Mouse (Mus musculus): ENCODE data around the gene Il10ra. TPM values are rescaled to one million over a fixed set of nuclear protein-coding genes. Genes with fewer than 3 reads are reported as not detected.

Gene Il10ra
- 29.7 TPM for polyA plus RNA-seq (2017; shearing (Covaris generic))

DNA sequence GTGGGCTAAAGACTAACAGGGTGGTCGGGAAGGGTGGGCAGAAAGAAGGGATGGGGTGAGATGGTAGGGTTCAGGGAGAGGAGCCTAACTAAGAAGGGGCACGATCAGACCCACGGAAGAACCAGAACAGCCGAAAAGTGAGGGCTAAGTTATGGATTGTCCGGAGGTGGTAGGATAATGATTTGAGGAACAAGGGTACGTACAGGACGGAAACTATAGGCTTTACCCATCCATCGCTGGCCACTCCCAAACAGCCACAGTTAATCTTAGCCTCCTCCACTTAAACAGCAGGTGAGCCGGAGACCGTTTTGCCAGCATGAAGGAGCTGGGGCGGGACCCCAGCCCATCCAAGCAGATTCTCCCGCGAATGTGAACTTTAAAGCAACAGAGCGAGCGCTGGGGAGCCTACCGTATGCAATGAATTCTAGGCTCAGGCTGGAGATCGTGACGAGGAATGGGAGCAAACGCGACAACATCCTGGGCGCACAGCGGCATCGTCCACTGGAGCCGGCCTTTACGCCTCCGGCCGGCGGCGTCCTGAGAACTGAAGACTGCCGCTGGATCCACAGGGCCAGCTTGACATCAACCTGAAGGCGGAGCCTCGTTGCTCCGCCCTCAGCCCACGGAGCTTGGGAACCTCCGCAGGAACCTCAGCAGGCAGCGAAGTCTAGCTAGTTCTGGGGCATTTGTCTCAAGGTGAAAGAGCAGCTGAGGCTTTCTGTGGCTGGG lies at the start of gene Il10ra:
Gene Il10ra (minus strand): TSS at position 553 of the 729 bp plus-strand sequence.

Other genes starting within 250 kb of the Il10ra start
- not detected for gene Mpzl2, start 229.3 kb downstream of the Il10ra start, polyA plus RNA-seq (2017; shearing (Covaris generic))
- gene Mpzl3, start 214.0 kb downstream of the Il10ra start, polyA plus RNA-seq (2017; shearing (Covaris generic)) = 38.9 TPM
- 19.8 TPM for gene Jaml, start 190.0 kb downstream of the Il10ra start, polyA plus RNA-seq (2017; shearing (Covaris generic))
- 0.28 TPM for gene Scn2b, start 151.4 kb downstream of the Il10ra start, polyA plus RNA-seq (2017; shearing (Covaris generic))
- 0.32 TPM for gene Scn4b, start 130.8 kb downstream of the Il10ra start, polyA plus RNA-seq (2017; shearing (Covaris generic))
- gene BC049352, start 87.1 kb downstream of the Il10ra start, polyA plus RNA-seq (2017; shearing (Covaris generic)) = 0.35 TPM
- gene Tmprss4, start 65.1 kb downstream of the Il10ra start, polyA plus RNA-seq (2017; shearing (Covaris generic)) = not detected
- gene Tmprss13, start 50.0 kb upstream of the Il10ra start, polyA plus RNA-seq (2017; shearing (Covaris generic)) = 0.16 TPM
- gene Fxyd6, start 101.0 kb upstream of the Il10ra start, polyA plus RNA-seq (2017; shearing (Covaris generic)) = not detected
- not detected for gene Fxyd2, start 130.5 kb upstream of the Il10ra start, polyA plus RNA-seq (2017; shearing (Covaris generic))
- gene Dscaml1, start 157.5 kb upstream of the Il10ra start, polyA plus RNA-seq (2017; shearing (Covaris generic)) = 0.37 TPM

All from effector memory CD4-positive, alpha-beta T cell, adult 7 months (primary cell).